Mouse (Mus musculus) kidney, embryonic 14.5 days (tissue): Measurements from ENCODE around the gene Fmnl2. TPM values are rescaled to one million over a fixed set of nuclear protein-coding genes. Genes with fewer than 3 reads are reported as not detected.

Source experiments
- ATAC-seq: fragments of 200-750 bp; cut with Nextera tagmentation; 2 replicates; pipeline ENCODE4 v1.8.0; 2017; ENCODE audit warnings: moderate number of reproducible peaks, mild to moderate bottlenecking, moderate TSS enrichment, moderate library complexity; ENCODE audit not compliant: low FRiP score, low TSS enrichment
- H3K27ac ChIP-seq: fragments of 300-500 bp; sonication (generic); 2 replicates; pipeline ENCODE4 v1.5.1; 2014; ENCODE audit warnings: low read depth, mild to moderate bottlenecking, low read length, moderate library complexity, mixed read lengths
- H3K27me3 ChIP-seq: fragments of 300-500 bp; sonication (generic); 2 replicates; pipeline ENCODE4 v1.6.1; 2014; ENCODE audit warnings: mild to moderate bottlenecking, low read length; ENCODE audit not compliant: control insufficient read depth, insufficient read depth
- H3K36me3 ChIP-seq: fragments of 300-500 bp; sonication (generic); 2 replicates; pipeline ENCODE4 v1.6.1; 2014; ENCODE audit warnings: low read length, mixed read lengths; ENCODE audit not compliant: control insufficient read depth, insufficient read depth
- H3K4me1 ChIP-seq: fragments of 300-500 bp; sonication (generic); 2 replicates; pipeline ENCODE4 v1.6.1; 2014; ENCODE audit warnings: low read length, mixed read lengths; ENCODE audit not compliant: control insufficient read depth, insufficient read depth
- H3K4me2 ChIP-seq: fragments of 300-500 bp; sonication (generic); replicated peaks from 2 replicates; pipeline ENCODE4 v1.6.1; 2014; ENCODE audit warnings: low read depth, mild to moderate bottlenecking, low read length
- H3K4me3 ChIP-seq: fragments of 300-500 bp; sonication (generic); 2 replicates; pipeline ENCODE4 v1.5.1; 2014; ENCODE audit warnings: mild to moderate bottlenecking, low read length
- H3K9ac ChIP-seq: fragments of 300-500 bp; sonication (generic); 2 replicates; pipeline ENCODE4 v1.6.1; 2014; ENCODE audit warnings: low read depth, mild to moderate bottlenecking, low read length, moderate library complexity
- H3K9me3 ChIP-seq: fragments of 300-500 bp; sonication (generic); 2 replicates; pipeline ENCODE4 v1.6.1; 2016; ENCODE audit warnings: low read length; ENCODE audit not compliant: control insufficient read depth
- WGBS: fragments of 180-500 bp; shearing (Covaris S2); extraction: QIAGEN DNeasy Blood & Tissue Kit; methylation state at CpG from one replicate; pipeline ENCODE4 v1.1.7; 2014; 5-methylcytosine and 5-hydroxymethylcytosine counted together
- polyA plus RNA-seq: library from polyadenylated mRNA; unstranded; fragments of >200 nt; fragmentation: Nextera tagmentation; extraction: Ambion mirVana; gene quantifications from 2 replicates; pipeline ENCODE4 v1.2.1, GENCODE M21; 2014

The Fmnl2 gene
- polyA plus RNA-seq, 1 experiment from 2014 or later: 13.5 TPM

GRCm38 (mm10) chr2:52960697-52961096 is 103.0 kb downstream of the Fmnl2 start:
- no peak overlapping the region for H3K4me2 ChIP-seq
- no peaks in the 10 kb centered on the region for H3K27me3 ChIP-seq
- 59% methylated on average over 2 of the region's 2 CpGs for WGBS
- no peak overlapping the region for H3K9ac ChIP-seq
- peaks cover 44% of the 10 kb centered on the region for H3K4me1 ChIP-seq
- H3K9me3 ChIP-seq: no peaks in the 10 kb centered on the region
- no peaks in the 10 kb centered on the region for H3K36me3 ChIP-seq
- no peak overlapping the region for H3K4me3 ChIP-seq
- no peak overlapping the region for H3K27ac ChIP-seq
- no peak for ATAC-seq

- Histone ChIP-seq H3K4me2 (no peak overlapping the region), H3K36me3 (no peaks in the 10 kb centered on the region), H3K4me3 (no peak overlapping the region), H3K27me3 (no peaks in the 10 kb centered on the region), H3K27ac (no peak overlapping the region), H3K4me1 (peaks cover 53% of the 10 kb centered on the region), H3K9me3 (no peaks in the 10 kb centered on the region), H3K9ac (no peak overlapping the region)
- 86% methylated on average over 1 of the region's 1 CpGs for WGBS
- ATAC-seq: no peak
Observed at GRCm38 (mm10) chr2:52963439-52963838, 105.8 kb downstream of the Fmnl2 start.

DNA sequence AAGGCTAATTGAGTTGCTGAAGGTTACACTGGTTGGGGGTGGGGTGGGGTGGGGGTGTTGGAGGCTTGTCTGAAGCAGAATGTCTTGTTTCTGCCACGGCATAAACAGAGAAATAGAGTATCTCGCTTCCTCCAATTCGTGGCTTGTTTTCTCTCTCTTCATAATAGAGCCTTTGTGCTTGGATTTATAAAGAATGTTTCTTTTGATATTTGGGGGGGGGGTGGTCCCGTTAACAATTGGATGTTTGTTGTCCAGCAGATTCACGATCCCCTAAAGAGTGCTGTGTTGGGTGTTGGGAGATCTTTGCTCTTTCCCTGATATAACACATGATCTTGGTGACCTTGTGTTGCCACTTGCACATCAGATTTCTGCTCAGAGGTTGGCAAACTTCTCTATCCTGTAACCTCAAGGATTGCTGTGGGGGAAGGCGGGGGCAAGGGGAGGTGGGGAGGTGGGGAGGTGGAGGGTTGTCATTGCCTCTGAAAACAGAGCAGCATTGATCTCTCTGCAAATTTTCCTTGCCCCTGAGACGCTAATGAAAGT is 106.8 kb downstream of the Fmnl2 start:
- no peak for ATAC-seq
- Histone ChIP-seq H3K4me1 (peaks cover 45% of the 10 kb centered on the region), H3K4me3 (no peak overlapping the region), H3K27me3 (no peaks in the 10 kb centered on the region), H3K9ac (no peak overlapping the region), H3K27ac (no peak overlapping the region), H3K9me3 (no peaks in the 10 kb centered on the region), H3K36me3 (no peaks in the 10 kb centered on the region), H3K4me2 (no peak overlapping the region)
- 53% methylated on average over 7 of the region's 7 CpGs for WGBS

DNA sequence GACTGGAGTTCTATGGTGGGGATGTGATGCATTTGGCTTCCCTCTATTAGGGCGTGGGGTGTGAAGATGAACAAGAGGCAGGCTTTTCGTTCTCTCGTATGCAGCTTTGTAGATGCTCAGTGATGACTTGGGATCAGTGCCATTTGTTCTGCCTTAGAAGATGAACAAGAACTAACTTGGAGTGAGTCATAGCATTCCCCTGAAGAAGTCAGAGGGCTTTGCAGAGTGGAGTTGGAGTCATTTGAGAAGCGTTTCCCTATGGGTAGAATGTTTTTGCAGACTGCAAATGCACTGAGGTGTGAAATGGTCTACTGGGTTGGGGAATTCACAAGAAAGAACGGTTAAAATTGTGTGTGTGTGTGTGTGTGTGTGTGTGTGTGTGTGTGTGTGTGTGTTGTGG is 108.6 kb downstream of the Fmnl2 start:
- H3K27ac ChIP-seq: peak overlapping the region; percentile 42; the same call in 1 of the 2 replicates
- no peaks in the 10 kb centered on the region for H3K36me3 ChIP-seq
- H3K9me3 ChIP-seq: no peaks in the 10 kb centered on the region
- WGBS: 24% methylated on average over 5 of the region's 5 CpGs
- no peak overlapping the region for H3K4me2 ChIP-seq
- H3K9ac ChIP-seq: no peak overlapping the region
- no peak overlapping the region for H3K4me3 ChIP-seq
- ATAC-seq: peak; percentile 77
- H3K27me3 ChIP-seq: no peaks in the 10 kb centered on the region
- H3K4me1 ChIP-seq: peaks cover 43% of the 10 kb centered on the region

DNA sequence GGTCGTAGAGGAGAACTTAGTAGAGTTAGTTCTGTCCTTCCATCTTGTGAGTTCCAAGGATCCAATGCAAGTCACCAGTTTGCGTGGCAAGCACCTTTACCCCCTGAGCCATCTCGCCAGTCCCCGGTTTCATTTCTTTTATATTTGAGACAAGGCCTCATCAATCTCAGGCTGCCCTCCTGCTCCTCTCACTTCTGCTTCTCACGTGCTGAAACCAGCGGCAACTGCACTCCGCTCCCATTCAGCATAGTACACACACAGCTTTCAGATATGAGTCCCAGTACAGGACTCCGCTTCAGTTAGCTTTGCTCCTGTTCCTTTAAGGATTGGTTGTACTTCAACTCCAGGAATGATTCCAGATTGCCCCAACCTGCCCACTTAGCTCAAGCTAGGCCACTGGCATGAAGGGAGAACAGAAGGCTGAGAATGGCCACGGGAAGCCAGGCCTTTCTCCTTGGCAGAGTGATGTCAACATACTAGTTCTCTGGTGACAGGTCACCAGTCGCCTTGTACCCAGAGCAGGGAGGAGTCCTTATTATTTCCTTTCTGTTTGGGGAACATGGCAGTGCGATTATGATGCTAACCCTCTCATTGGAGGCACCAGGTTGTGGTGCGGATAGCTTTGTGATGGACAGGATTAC is 109.3 kb downstream of the Fmnl2 start:
- Histone ChIP-seq H3K36me3 (no peaks in the 10 kb centered on the region), H3K9me3 (no peaks in the 10 kb centered on the region), H3K27ac (0 out of 2 replicates have a peak overlapping the region, but pooled peaks have one; percentile 42), H3K4me2 (no peak overlapping the region), H3K4me3 (no peak overlapping the region), H3K9ac (no peak overlapping the region), H3K27me3 (no peaks in the 10 kb centered on the region), H3K4me1 (peaks cover 43% of the 10 kb centered on the region)
- WGBS: 65% methylated on average over 12 of the region's 12 CpGs
- no peak for ATAC-seq

GRCm38 (mm10) chr2:52967461-52967823 is 109.8 kb downstream of the Fmnl2 start:
- 87% methylated on average over 5 of the region's 5 CpGs for WGBS
- Histone ChIP-seq H3K4me2 (no peak overlapping the region), H3K9me3 (no peaks in the 10 kb centered on the region), H3K27me3 (no peaks in the 10 kb centered on the region), H3K36me3 (no peaks in the 10 kb centered on the region), H3K27ac (no peak overlapping the region), H3K9ac (no peak overlapping the region), H3K4me3 (no peak overlapping the region), H3K4me1 (peaks cover 43% of the 10 kb centered on the region)
- no peak for ATAC-seq

GRCm38 (mm10) chr2:52968884-52969283 is 111.2 kb downstream of the Fmnl2 start:
- Histone ChIP-seq H3K4me1 (peaks cover 43% of the 10 kb centered on the region), H3K9me3 (no peaks in the 10 kb centered on the region), H3K4me3 (no peak overlapping the region), H3K36me3 (no peaks in the 10 kb centered on the region), H3K27me3 (no peaks in the 10 kb centered on the region), H3K9ac (no peak overlapping the region), H3K27ac (no peak overlapping the region), H3K4me2 (no peak overlapping the region)
- ATAC-seq: no peak
- 87% methylated on average over 2 of the region's 2 CpGs for WGBS

DNA sequence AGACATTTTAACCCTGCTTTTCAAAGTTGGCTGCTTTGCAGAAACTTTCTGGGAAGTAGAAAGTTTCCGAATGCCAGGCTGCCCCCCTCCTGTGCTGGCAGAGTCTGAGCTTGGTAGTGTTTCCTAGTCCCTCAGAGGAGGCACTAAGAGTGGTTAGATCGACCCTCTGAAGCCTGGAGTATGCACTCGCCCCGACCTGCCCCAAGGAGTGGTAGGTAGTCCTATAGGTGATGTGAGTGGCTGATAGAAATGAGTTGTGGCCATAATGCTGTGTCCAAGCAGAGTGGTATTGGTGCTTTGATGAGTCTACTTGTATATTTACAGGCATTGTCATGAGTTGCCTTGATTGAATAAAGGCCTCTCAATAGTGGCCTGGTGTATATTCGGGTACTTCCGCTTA is 116.4 kb downstream of the Fmnl2 start:
- Histone ChIP-seq H3K36me3 (no peaks in the 10 kb centered on the region), H3K4me1 (peaks cover 25% of the 10 kb centered on the region; the same call in 1 of the 2 replicates), H3K9me3 (no peaks in the 10 kb centered on the region), H3K9ac (no peak overlapping the region), H3K4me3 (no peak overlapping the region), H3K27me3 (no peaks in the 10 kb centered on the region), H3K4me2 (no peak overlapping the region), H3K27ac (no peak overlapping the region; the same call in 1 of the 2 replicates)
- WGBS: 82% methylated on average over 6 of the region's 6 CpGs
- ATAC-seq: no peak

DNA sequence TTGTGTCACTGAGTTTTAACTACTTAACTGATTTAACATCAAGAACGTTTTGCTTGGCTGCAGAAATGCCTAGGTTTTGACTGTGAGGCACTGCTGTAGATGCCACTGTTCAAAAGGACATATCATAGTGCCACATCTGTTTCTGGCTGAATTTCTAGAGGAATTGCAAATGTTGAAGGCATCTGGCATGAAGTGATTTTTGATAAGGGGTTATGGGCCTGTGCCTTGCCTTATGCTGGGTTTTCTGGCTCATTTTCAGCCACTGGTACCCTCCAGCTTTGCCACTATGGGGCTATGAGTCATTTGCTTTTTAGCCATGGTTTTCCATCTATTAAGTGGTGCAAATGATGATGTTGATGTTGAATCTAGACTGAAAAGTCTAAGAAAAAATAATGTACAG is 117.1 kb downstream of the Fmnl2 start:
- no peak overlapping the region for H3K4me3 ChIP-seq
- H3K9ac ChIP-seq: no peak overlapping the region
- no peak overlapping the region for H3K27ac ChIP-seq
- no peaks in the 10 kb centered on the region for H3K9me3 ChIP-seq
- H3K4me1 ChIP-seq: peaks cover 27% of the 10 kb centered on the region
- 39% methylated on average over 1 of the region's 1 CpGs for WGBS
- no peak for ATAC-seq
- no peaks in the 10 kb centered on the region for H3K27me3 ChIP-seq
- H3K36me3 ChIP-seq: no peaks in the 10 kb centered on the region
- H3K4me2 ChIP-seq: no peak overlapping the region
